In genomic region chr12:105758911-105759310, GRCm38 (mm10) we compare ENCODE assay signal across 20 mouse cellular contexts. TPM values are rescaled to one million over a fixed set of nuclear protein-coding genes. Genes with fewer than 3 reads are reported as not detected.
DNase-seq lines count a peak whose midpoint lies in the region; ATAC-seq and TF ChIP-seq lines count a peak whose summit lies in the region.
"Had no signal": no experiment of that assay in that cellular context is flagged by ENCODE, and none has a peak within 500 bp of the region (broad histone marks: within the 10 kb centered on the region; RNA-seq: fewer than 3 reads in every experiment).

No protein-coding gene starts in this region.

- no peak for TF ChIP-seq POLR2A in kidney, adult 2 months (IDR thresholded peaks at IDR 0.05; ENCODE audit: low read depth, low read length)

- H3K9me3 ChIP-seq in intestine, postnatal 0 days (ENCODE audit: control insufficient read depth): no peaks in the 10 kb centered on the region
- H3K9me3 ChIP-seq in liver, embryonic 14.5 days (ENCODE audit: control insufficient read depth, low read length): no peaks in the 10 kb centered on the region
- H3K9me3 ChIP-seq: neural tube, embryonic 15.5 days; stomach, embryonic 15.5 days had no signal

- no peak overlapping the region for H3K9ac ChIP-seq in intestine, postnatal 0 days (ENCODE audit: low read depth, low read length)
- H3K9ac ChIP-seq in liver, embryonic 14.5 days (replicated peaks): no peak overlapping the region
- H3K9ac ChIP-seq: forebrain, postnatal 0 days; heart, embryonic 13.5 days; neural tube, embryonic 15.5 days; stomach, embryonic 15.5 days had no signal

- no peaks in the 10 kb centered on the region for H3K27me3 ChIP-seq in kidney, adult 2 months (replicated peaks; ENCODE audit: control insufficient read depth, insufficient read depth, low read length)
- H3K27me3 ChIP-seq in intestine, postnatal 0 days (replicated peaks; ENCODE audit: control insufficient read depth, insufficient read depth, low read length): no peaks in the 10 kb centered on the region
- H3K27me3 ChIP-seq in liver, embryonic 14.5 days (ENCODE audit: control insufficient read depth, insufficient read depth, low read length): no peaks in the 10 kb centered on the region
- H3K27me3 ChIP-seq: heart, embryonic 13.5 days; neural tube, embryonic 15.5 days; stomach, embryonic 15.5 days had no signal

- WGBS in kidney, adult 2 months: 49% methylated on average over 2 of the region's 2 CpGs
- WGBS in intestine, postnatal 0 days: 64% methylated on average over 2 of the region's 2 CpGs
- WGBS in liver, embryonic 14.5 days (ENCODE audit: insufficient replicate concordance): 61% methylated on average over 2 of the region's 2 CpGs

- ATAC-seq in intestine, postnatal 0 days: no peak
- ATAC-seq in liver, embryonic 14.5 days (ENCODE audit: insufficient read depth): no peak
- ATAC-seq in megakaryocyte progenitor cell, adult 5-6 weeks (replicated peaks; ENCODE audit: poor library complexity): no peak
- ATAC-seq: forebrain, postnatal 0 days; inflammation-experienced regulatory T-cells, adult 6 months; lung, postnatal 0 days had no signal

- DNase-seq in kidney, adult 2 months: peak; percentile 86
- DNase-seq in kidney, postnatal 10 days: no peak
- DNase-seq in fat pad, adult 2 months (ENCODE audit: extremely low read depth, low read depth, low spot score): peak; percentile 30
- no peak for DNase-seq in liver, embryonic 14.5 days (ENCODE audit: low read depth in 3 of 3, low spot score in 3 of 3)
- no peak for DNase-seq in layer of hippocampus, adult 18-20 months (ENCODE audit: low spot score in 2 of 2)
- no peak for DNase-seq in gastrocnemius, postnatal 14 days
- DNase-seq: embryo, embryonic 11 days; forebrain, postnatal 0 days; gastrocnemius, postnatal 10 days; layer of hippocampus, postnatal 36 days; left cerebral cortex, postnatal 4 days; thymus, postnatal 25 days had no signal

- H3K27ac ChIP-seq in kidney, adult 2 months (ENCODE audit: insufficient read depth, low read depth, low read length): peak overlapping the region; percentile 76
- peak overlapping the region; percentile 75; the same call in 1 of the 2 replicates for H3K27ac ChIP-seq in intestine, postnatal 0 days (ENCODE audit: low read depth, low read length)
- 0 out of 2 replicates have a peak overlapping the region, but pooled peaks have one; percentile 16 for H3K27ac ChIP-seq in liver, embryonic 14.5 days
- H3K27ac ChIP-seq: heart, embryonic 13.5 days; neural tube, embryonic 15.5 days had no signal

- H3K4me2 ChIP-seq in intestine, postnatal 0 days (replicated peaks; ENCODE audit: low read depth): no peak overlapping the region
- no peak overlapping the region for H3K4me2 ChIP-seq in liver, embryonic 14.5 days (ENCODE audit: low read depth)
- H3K4me2 ChIP-seq: heart, embryonic 13.5 days; neural tube, embryonic 15.5 days; stomach, embryonic 15.5 days had no signal

- H3K4me3 ChIP-seq in kidney, adult 2 months (ENCODE audit: insufficient read depth, low read depth, low read length): no peak overlapping the region
- H3K4me3 ChIP-seq in intestine, postnatal 0 days (ENCODE audit: low read depth, low read length): no peak overlapping the region
- no peak overlapping the region for H3K4me3 ChIP-seq in liver, embryonic 14.5 days (ENCODE audit: insufficient read depth in 1 of 2, low read depth in 2 of 2, low read length in 2 of 2)
- H3K4me3 ChIP-seq: heart, embryonic 13.5 days; neural tube, embryonic 15.5 days; stomach, embryonic 15.5 days had no signal

- TF ChIP-seq CTCF in kidney, adult 2 months (conservative IDR thresholded peaks at IDR 0.05; ENCODE audit: insufficient read depth, insufficient read length, low read depth, low read length): no peak
- no peak for TF ChIP-seq CTCF in intestine, postnatal 0 days (IDR thresholded peaks at IDR 0.05; ENCODE audit: low read depth)
- no peak for TF ChIP-seq CTCF in liver, embryonic 14.5 days (IDR thresholded peaks at IDR 0.05; ENCODE audit: low read depth)

- peaks cover 8% of the 10 kb centered on the region; the same call in 1 of the 2 replicates for H3K4me1 ChIP-seq in kidney, adult 2 months (ENCODE audit: control insufficient read depth, insufficient read depth, low read length)
- H3K4me1 ChIP-seq in intestine, postnatal 0 days (replicated peaks; ENCODE audit: control insufficient read depth, insufficient read depth, low read length): peaks cover 6% of the 10 kb centered on the region; the same call in 1 of the 2 replicates
- peaks cover 21 to 35% of the 10 kb centered on the region in 2 experiments for H3K4me1 ChIP-seq in liver, embryonic 14.5 days (replicated peaks; ENCODE audit: control insufficient read depth in 2 of 2, insufficient read depth in 2 of 2, low read length in 1 of 2)
- H3K4me1 ChIP-seq: neural tube, embryonic 15.5 days had no signal

- no peaks in the 10 kb centered on the region for H3K36me3 ChIP-seq in kidney, adult 2 months (ENCODE audit: control insufficient read depth, insufficient read depth, low read length)
- H3K36me3 ChIP-seq in intestine, postnatal 0 days (ENCODE audit: control insufficient read depth, insufficient read depth): no peaks in the 10 kb centered on the region
- H3K36me3 ChIP-seq in liver, embryonic 14.5 days (replicated peaks; ENCODE audit: control insufficient read depth, insufficient read depth, low read depth): no peaks in the 10 kb centered on the region
- H3K36me3 ChIP-seq: heart, embryonic 13.5 days; neural tube, embryonic 15.5 days; stomach, embryonic 15.5 days had no signal

- no peak for TF ChIP-seq EP300 in liver, embryonic 14.5 days (IDR thresholded peaks at IDR 0.05; ENCODE audit: low read depth)

- intact Hi-C loops in gastrocnemius, postnatal 14 days (cut with DNase I; ENCODE audit: low total_unique reads): no loop called here

RNA-seq across cellular contexts. Expression of gene Papola, which starts 25.6 kb away (rescaled TPM):
- polyA plus RNA-seq in kidney, adult 2 months (2012; rRNA removed): 51.4 and 57.7 TPM in 2 replicates
- 101 and 110 TPM in 2 replicates for polyA plus RNA-seq in intestine, postnatal 0 days (2015; fragmentation: Nextera tagmentation; extraction: Ambion mirVana)
- 52.3 and 57.4 TPM in 2 replicates for polyA plus RNA-seq in liver, embryonic 14.5 days (2012; rRNA removed)
- 79.2 and 88.7 TPM in 2 replicates for polyA plus RNA-seq in liver, embryonic 14.5 days (2014; fragmentation: Nextera tagmentation; extraction: Ambion mirVana)
- total RNA-seq in megakaryocyte progenitor cell, adult 5-6 weeks (2015): 223 and 232 TPM in 2 replicates
- total RNA-seq in megakaryocyte progenitor cell, adult 5-6 weeks (2017): 104 and 140 TPM in 2 replicates
- total RNA-seq in layer of hippocampus, adult 18-20 months (2021): 100 to 1,000 TPM; 163 to 164 TPM
- 10 to 100 TPM; 64.5 to 70.9 TPM for total RNA-seq in gastrocnemius, postnatal 14 days (2021)

RNA-seq across cellular contexts. Expression of gene Ak7, which starts 53.1 kb away (rescaled TPM):
- polyA plus RNA-seq in kidney, adult 2 months (2012; rRNA removed): 0.86 and 0.94 TPM in 2 replicates
- polyA plus RNA-seq in intestine, postnatal 0 days (2015; fragmentation: Nextera tagmentation; extraction: Ambion mirVana): 0.18 and 0.24 TPM in 2 replicates
- polyA plus RNA-seq in liver, embryonic 14.5 days (2012; rRNA removed): 0.04 and 0.05 TPM in 2 replicates
- not detected in 2 replicates for polyA plus RNA-seq in liver, embryonic 14.5 days (2014; fragmentation: Nextera tagmentation; extraction: Ambion mirVana)
- total RNA-seq in megakaryocyte progenitor cell, adult 5-6 weeks (2015): not detected in 2 replicates
- 0.10 TPM in 1 of 2 replicates, not detected in the other for total RNA-seq in megakaryocyte progenitor cell, adult 5-6 weeks (2017)
- 1 to 10 TPM; 1.7 to 2.5 TPM for total RNA-seq in layer of hippocampus, adult 18-20 months (2021)
- not detected for total RNA-seq in gastrocnemius, postnatal 14 days (2021)
- total RNA-seq: gastrocnemius, postnatal 10 days; hematopoietic stem cell, adult 5-6 weeks had no signal

Comparison
In these comparisons a context has a peak if more than half of its experiments do, and no peak if none do; other contexts are left out.
1. DNase-seq: peak in kidney, adult 2 months (single experiment) and fat pad, adult 2 months (single experiment); none in kidney, postnatal 10 days (single experiment), liver, embryonic 14.5 days (0 of 3), layer of hippocampus, adult 18-20 months (0 of 2) and gastrocnemius, postnatal 14 days (single experiment).
2. H3K27ac ChIP-seq: peak in every context shown above with its lines; median percentile 76 in kidney, adult 2 months; 75 in intestine, postnatal 0 days; 16 in liver, embryonic 14.5 days.